Mouse (Mus musculus) CH12.LX (cell line): Measurements from ENCODE around the gene Alox12b.

Experiments used
- BHLHE40 ChIP-seq: IDR thresholded peaks from 2 replicates; pipeline ENCODE4 v1.6.1; 2011; ENCODE audit warnings: mild to moderate bottlenecking, low read depth, low read length, improper control_type of control experiment
- CHD1 ChIP-seq: IDR thresholded peaks from 2 replicates; pipeline ENCODE4 v1.6.1; 2012; ENCODE audit warnings: low read depth, low read length, improper control_type of control experiment, inconsistent platforms
- CTCF ChIP-seq, 2 experiments: IDR thresholded peaks in 1 of 2; conservative IDR thresholded peaks in 1 of 2; 2 replicates each; pipeline ENCODE4 v1.5.1; 2011 to 2012; ENCODE audit warnings: low read depth in 2 of 2, low read length in 2 of 2, improper control_type of control experiment in 1 of 2, inconsistent platforms in 1 of 2, mild to moderate bottlenecking in 1 of 2, moderate library complexity in 1 of 2
- EP300 ChIP-seq: IDR thresholded peaks from 2 replicates; pipeline ENCODE4 v1.6.1; 2011; ENCODE audit warnings: low read length, improper control_type of control experiment
- MAX ChIP-seq: IDR thresholded peaks from 2 replicates; pipeline ENCODE4 v1.6.1; 2011; ENCODE audit warnings: low read length, improper control_type of control experiment
- POLR2A ChIP-seq: IDR thresholded peaks from 2 replicates; pipeline ENCODE4 v1.6.1; 2011; ENCODE audit warnings: low read depth, mild to moderate bottlenecking, improper control_type of control experiment, low read length
- SIN3A ChIP-seq: IDR thresholded peaks from 2 replicates; pipeline ENCODE4 v1.6.1; 2012; ENCODE audit warnings: low read length, improper control_type of control experiment, inconsistent platforms
- SMC3 ChIP-seq: IDR thresholded peaks from 2 replicates; pipeline ENCODE4 v1.6.1; 2011; ENCODE audit warnings: low read depth, low read length, improper control_type of control experiment
- ZKSCAN1 ChIP-seq: IDR thresholded peaks from 2 replicates; pipeline ENCODE4 v1.6.1; 2012; ENCODE audit warnings: low read depth, inconsistent platforms, low read length, improper control_type of control experiment, borderline replicate concordance

DNA sequence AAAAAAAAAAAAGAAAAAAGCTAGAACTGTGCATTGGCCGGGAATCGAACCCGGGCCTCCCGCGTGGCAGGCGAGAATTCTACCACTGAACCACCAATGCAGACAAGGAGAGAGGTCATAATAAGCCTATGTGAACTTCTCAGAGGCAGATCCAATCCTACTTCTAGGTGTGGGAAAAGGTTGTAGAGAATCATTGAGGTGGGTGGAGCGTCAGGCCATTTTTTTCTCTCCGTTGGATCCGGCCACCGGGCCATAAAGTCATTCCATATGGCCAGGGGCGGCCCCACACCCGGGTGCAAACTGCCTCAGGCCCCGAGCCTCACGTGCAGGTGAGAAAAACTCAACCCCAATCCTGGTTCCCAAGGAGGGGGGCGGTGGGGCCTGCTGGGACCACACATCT lies 38.0 kb upstream of the Alox12b start:
- TF ChIP-seq EP300 (no peak), CTCF (conservative IDR thresholded peaks at IDR 0.05 in 1 of 2, IDR thresholded peaks at IDR 0.05 in 1 of 2; ENCODE audit: low read depth in 2 of 2, low read length in 2 of 2) (no peak), SIN3A (no peak), CHD1 (no peak), MAX (no peak), SMC3 (no peak), POLR2A (no peak), BHLHE40 (peak; percentile 85), ZKSCAN1 (no peak)
